Mouse (Mus musculus): ENCODE results near the gene Pcmt1. TPM values are rescaled to one million over a fixed set of nuclear protein-coding genes. Genes with fewer than 3 reads are reported as not detected.
A peak's percentile ranks its signal among the peaks of the same experiment; 100 is the strongest.

Gene Pcmt1
- polyA plus RNA-seq, 1 experiment from 2014 or later, result 143 TPM

GRCm38 (mm10) chr10:7611647-7612046, 69.3 kb downstream of the Pcmt1 start:
- no peak for ATAC-seq (replicated peaks; ENCODE audit: extremely low read depth, insufficient read depth, low FRiP score)
- WGBS, result 80% methylated on average over 6 of the region's 6 CpGs
- Histone ChIP-seq H3K27ac (ENCODE audit: low read length) (no peak overlapping the region), H3K27me3 (ENCODE audit: control insufficient read depth, insufficient read depth, low read length) (no peaks in the 10 kb centered on the region), H3K4me1 (ENCODE audit: control insufficient read depth, insufficient read depth, low read length) (no peaks in the 10 kb centered on the region), H3K9ac (ENCODE audit: low read length) (no peak overlapping the region), H3K4me3 (ENCODE audit: low read length) (no peak overlapping the region), H3K36me3 (ENCODE audit: control insufficient read depth, insufficient read depth) (no peaks in the 10 kb centered on the region), H3K9me3 (replicated peaks; ENCODE audit: control insufficient read depth, low read length) (peaks cover 4% of the 10 kb centered on the region), H3K4me2 (ENCODE audit: low read depth, low read length) (no peak overlapping the region)

GRCm38 (mm10) chr10:7608611-7609010, 72.3 kb downstream of the Pcmt1 start:
- no peak overlapping the region for H3K9ac ChIP-seq (ENCODE audit: low read length)
- no peak overlapping the region for H3K4me2 ChIP-seq (ENCODE audit: low read depth, low read length)
- 86% methylated on average over 17 of the region's 17 CpGs for WGBS
- H3K9me3 ChIP-seq (replicated peaks; ENCODE audit: control insufficient read depth, low read length), result no peaks in the 10 kb centered on the region
- no peaks in the 10 kb centered on the region for H3K27me3 ChIP-seq (ENCODE audit: control insufficient read depth, insufficient read depth, low read length)
- no peaks in the 10 kb centered on the region for H3K4me1 ChIP-seq (ENCODE audit: control insufficient read depth, insufficient read depth, low read length)
- no peaks in the 10 kb centered on the region for H3K36me3 ChIP-seq (ENCODE audit: control insufficient read depth, insufficient read depth)
- no peak overlapping the region for H3K27ac ChIP-seq (ENCODE audit: low read length)
- ATAC-seq (replicated peaks; ENCODE audit: extremely low read depth, insufficient read depth, low FRiP score), result no peak
- H3K4me3 ChIP-seq (ENCODE audit: low read length), result no peak overlapping the region

- Histone ChIP-seq H3K27ac (ENCODE audit: low read length) (no peak overlapping the region), H3K9ac (ENCODE audit: low read length) (no peak overlapping the region), H3K36me3 (ENCODE audit: control insufficient read depth, insufficient read depth) (no peaks in the 10 kb centered on the region), H3K9me3 (replicated peaks; ENCODE audit: control insufficient read depth, low read length) (no peaks in the 10 kb centered on the region), H3K27me3 (ENCODE audit: control insufficient read depth, insufficient read depth, low read length) (no peaks in the 10 kb centered on the region), H3K4me2 (ENCODE audit: low read depth, low read length) (no peak overlapping the region), H3K4me3 (ENCODE audit: low read length) (no peak overlapping the region), H3K4me1 (ENCODE audit: control insufficient read depth, insufficient read depth, low read length) (no peaks in the 10 kb centered on the region)
- no peak for ATAC-seq (replicated peaks; ENCODE audit: extremely low read depth, insufficient read depth, low FRiP score)
- WGBS, result 31% methylated on average over 2 of the region's 2 CpGs
Measured at GRCm38 (mm10) chr10:7606437-7606836, 74.5 kb downstream of the Pcmt1 start.

DNA sequence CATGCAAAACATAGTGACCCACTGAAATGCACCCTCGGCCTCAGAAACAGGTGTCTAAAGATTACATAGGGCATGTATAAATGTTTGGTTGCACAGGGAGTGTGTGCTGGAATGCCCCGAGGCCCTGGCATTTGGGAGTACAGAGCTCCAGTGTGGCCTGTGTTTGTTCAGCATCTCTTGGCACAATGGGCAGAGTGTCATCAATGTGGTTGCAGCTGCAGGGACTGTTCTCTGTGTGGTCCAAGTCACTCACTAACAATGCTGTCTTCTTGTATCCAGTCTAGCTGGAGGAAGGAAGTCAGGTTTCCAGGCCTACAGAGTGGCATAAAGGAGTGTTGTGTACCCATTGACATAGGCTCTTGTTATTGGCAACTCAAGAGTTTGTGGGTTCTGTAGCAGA, 75.8 kb downstream of the Pcmt1 start:
- ATAC-seq (replicated peaks; ENCODE audit: extremely low read depth, insufficient read depth, low FRiP score), result no peak

DNA sequence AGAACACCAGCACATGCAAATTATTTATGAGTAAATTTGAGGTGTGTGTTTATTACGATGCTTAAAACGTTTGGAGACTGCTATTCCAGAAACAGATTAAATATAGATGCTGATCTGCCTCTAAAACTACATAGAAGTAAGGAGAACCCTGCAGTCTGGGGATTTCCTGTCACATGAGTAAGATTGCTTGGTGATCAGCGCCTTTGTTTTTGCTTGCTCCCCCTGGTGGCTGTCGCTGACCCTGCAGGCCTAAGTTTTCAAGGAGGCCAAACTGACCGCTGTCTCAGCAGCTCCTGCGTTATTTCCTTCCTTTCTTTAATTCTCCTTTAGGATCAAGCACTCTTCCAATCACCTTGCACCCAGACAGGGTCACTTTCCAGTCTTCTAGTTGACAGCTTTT, 80.3 kb downstream of the Pcmt1 start:
- Histone ChIP-seq H3K27me3 (ENCODE audit: control insufficient read depth, insufficient read depth, low read length) (no peaks in the 10 kb centered on the region), H3K9ac (ENCODE audit: low read length) (no peak overlapping the region), H3K27ac (ENCODE audit: low read length) (no peak overlapping the region), H3K4me2 (ENCODE audit: low read depth, low read length) (no peak overlapping the region), H3K4me1 (ENCODE audit: control insufficient read depth, insufficient read depth, low read length) (no peaks in the 10 kb centered on the region), H3K9me3 (replicated peaks; ENCODE audit: control insufficient read depth, low read length) (no peaks in the 10 kb centered on the region), H3K36me3 (ENCODE audit: control insufficient read depth, insufficient read depth) (no peaks in the 10 kb centered on the region), H3K4me3 (ENCODE audit: low read length) (no peak overlapping the region)
- 9% methylated on average over 6 of the region's 6 CpGs for WGBS
- no peak for ATAC-seq (replicated peaks; ENCODE audit: extremely low read depth, insufficient read depth, low FRiP score)

More for the DNA sequence above, 75.8 kb downstream of the Pcmt1 start:
- Histone ChIP-seq H3K9me3 (replicated peaks; ENCODE audit: control insufficient read depth, low read length) (no peaks in the 10 kb centered on the region), H3K36me3 (ENCODE audit: control insufficient read depth, insufficient read depth) (no peaks in the 10 kb centered on the region), H3K27me3 (ENCODE audit: control insufficient read depth, insufficient read depth, low read length) (no peaks in the 10 kb centered on the region), H3K4me3 (ENCODE audit: low read length) (no peak overlapping the region), H3K4me1 (ENCODE audit: control insufficient read depth, insufficient read depth, low read length) (no peaks in the 10 kb centered on the region), H3K27ac (ENCODE audit: low read length) (no peak overlapping the region), H3K4me2 (ENCODE audit: low read depth, low read length) (no peak overlapping the region), H3K9ac (ENCODE audit: low read length) (no peak overlapping the region)
- 76% methylated on average over 2 of the region's 2 CpGs for WGBS

- no peak overlapping the region for H3K4me2 ChIP-seq (ENCODE audit: low read depth, low read length)
- no peaks in the 10 kb centered on the region for H3K4me1 ChIP-seq (ENCODE audit: control insufficient read depth, insufficient read depth, low read length)
- ATAC-seq (replicated peaks; ENCODE audit: extremely low read depth, insufficient read depth, low FRiP score), result no peak
- H3K36me3 ChIP-seq (ENCODE audit: control insufficient read depth, insufficient read depth), result no peaks in the 10 kb centered on the region
- H3K27me3 ChIP-seq (ENCODE audit: control insufficient read depth, insufficient read depth, low read length), result no peaks in the 10 kb centered on the region
- H3K4me3 ChIP-seq (ENCODE audit: low read length), result no peak overlapping the region
- H3K9ac ChIP-seq (ENCODE audit: low read length), result no peak overlapping the region
- 81% methylated on average over 7 of the region's 7 CpGs for WGBS
- no peaks in the 10 kb centered on the region for H3K9me3 ChIP-seq (replicated peaks; ENCODE audit: control insufficient read depth, low read length)
- H3K27ac ChIP-seq (ENCODE audit: low read length), result no peak overlapping the region
Measured at GRCm38 (mm10) chr10:7598177-7598576, 82.8 kb downstream of the Pcmt1 start.

- H3K4me3 ChIP-seq (ENCODE audit: low read length), result no peak overlapping the region
- 58% methylated on average over 1 of the region's 1 CpGs for WGBS
- no peak overlapping the region for H3K4me2 ChIP-seq (ENCODE audit: low read depth, low read length)
- H3K27me3 ChIP-seq (ENCODE audit: control insufficient read depth, insufficient read depth, low read length), result peaks cover 8% of the 10 kb centered on the region
- ATAC-seq (replicated peaks; ENCODE audit: extremely low read depth, insufficient read depth, low FRiP score), result no peak
- H3K9me3 ChIP-seq (replicated peaks; ENCODE audit: control insufficient read depth, low read length), result no peaks in the 10 kb centered on the region
- H3K4me1 ChIP-seq (ENCODE audit: control insufficient read depth, insufficient read depth, low read length), result no peaks in the 10 kb centered on the region
- no peak overlapping the region for H3K27ac ChIP-seq (ENCODE audit: low read length)
- no peak overlapping the region for H3K9ac ChIP-seq (ENCODE audit: low read length)
- no peaks in the 10 kb centered on the region for H3K36me3 ChIP-seq (ENCODE audit: control insufficient read depth, insufficient read depth)
Measured at GRCm38 (mm10) chr10:7596251-7596650, 84.7 kb downstream of the Pcmt1 start.

- 49% methylated on average over 7 of the region's 7 CpGs for WGBS
Measured at GRCm38 (mm10) chr10:7594797-7595196, 86.1 kb downstream of the Pcmt1 start.

DNA sequence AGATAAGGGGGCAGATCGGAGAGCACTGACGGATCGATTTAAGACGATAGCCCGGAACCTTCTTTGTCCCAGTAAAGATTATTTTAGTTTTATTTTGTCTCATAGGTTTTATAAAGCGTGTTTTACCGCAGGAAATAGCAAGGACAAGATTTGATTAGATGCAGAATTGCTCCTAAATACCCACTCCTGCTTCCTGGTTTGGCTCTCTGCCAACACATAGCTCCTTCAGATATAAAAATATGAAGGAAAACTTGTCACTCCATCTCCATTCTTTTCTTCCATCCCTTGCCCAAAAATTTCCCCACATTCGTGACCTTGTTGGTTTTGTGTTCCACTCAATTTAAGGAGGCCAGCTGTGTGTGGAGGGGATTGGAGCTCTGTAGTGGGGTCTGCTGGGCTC, 90.1 kb downstream of the Pcmt1 start:
- no peak overlapping the region for H3K27ac ChIP-seq (ENCODE audit: low read length)
- 6% methylated on average over 8 of the region's 8 CpGs for WGBS
- H3K9ac ChIP-seq (ENCODE audit: low read length), result no peak overlapping the region
- no peaks in the 10 kb centered on the region for H3K9me3 ChIP-seq (replicated peaks; ENCODE audit: control insufficient read depth, low read length)
- peak overlapping the region; percentile 68 for H3K4me3 ChIP-seq (ENCODE audit: low read length)
- H3K36me3 ChIP-seq (ENCODE audit: control insufficient read depth, insufficient read depth), result no peaks in the 10 kb centered on the region
- H3K4me2 ChIP-seq (ENCODE audit: low read depth, low read length), result peak overlapping the region; percentile 97
- no peak for ATAC-seq (replicated peaks; ENCODE audit: extremely low read depth, insufficient read depth, low FRiP score)
- H3K27me3 ChIP-seq (ENCODE audit: control insufficient read depth, insufficient read depth, low read length), result peaks cover 12% of the 10 kb centered on the region
- H3K4me1 ChIP-seq (ENCODE audit: control insufficient read depth, insufficient read depth, low read length), result peaks cover 7% of the 10 kb centered on the region; the same call in 1 of the 2 replicates

More at GRCm38 (mm10) chr10:7594797-7595196, 86.1 kb downstream of the Pcmt1 start:
- Histone ChIP-seq H3K27ac (ENCODE audit: low read length) (no peak overlapping the region), H3K27me3 (ENCODE audit: control insufficient read depth, insufficient read depth, low read length) (peaks cover 12% of the 10 kb centered on the region), H3K4me3 (ENCODE audit: low read length) (no peak overlapping the region), H3K9me3 (replicated peaks; ENCODE audit: control insufficient read depth, low read length) (no peaks in the 10 kb centered on the region), H3K4me1 (ENCODE audit: control insufficient read depth, insufficient read depth, low read length) (peaks cover 4% of the 10 kb centered on the region; the same call in 1 of the 2 replicates), H3K9ac (ENCODE audit: low read length) (no peak overlapping the region), H3K4me2 (ENCODE audit: low read depth, low read length) (no peak overlapping the region), H3K36me3 (ENCODE audit: control insufficient read depth, insufficient read depth) (no peaks in the 10 kb centered on the region)
- no peak for ATAC-seq (replicated peaks; ENCODE audit: extremely low read depth, insufficient read depth, low FRiP score)

Data from heart, embryonic 16.5 days (tissue).